Mouse (Mus musculus) layer of hippocampus, adult 9-11 months (tissue): ENCODE data around the gene Lipc.

Experiments
- DNase-seq: peaks from one replicate; pipeline ENCODE4 v3.0.0; 2022

Lipc gene

DNA sequence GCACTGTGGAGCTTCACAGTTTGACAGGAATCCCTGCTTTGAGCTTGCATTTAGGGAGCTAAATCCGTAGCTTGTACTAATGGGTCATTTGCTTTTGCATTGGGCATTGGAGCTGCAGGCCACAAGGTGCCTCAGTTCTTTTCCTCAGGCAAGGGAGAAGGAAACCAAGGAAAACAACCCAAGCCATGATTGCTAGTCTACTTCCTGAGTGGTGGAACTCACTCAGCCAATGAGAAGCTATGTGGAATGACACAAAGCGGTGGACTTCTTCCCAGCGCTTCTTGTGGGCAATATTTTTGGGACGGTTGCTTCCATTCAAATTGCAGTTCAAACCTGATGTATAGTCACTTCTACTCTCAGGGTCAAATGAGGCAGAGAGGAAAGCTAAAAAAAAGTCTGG lies at the start of gene Lipc:
Gene Lipc (minus strand): TSS at position 101 of the 400 bp plus-strand sequence.
- no peak for DNase-seq

- peak; percentile 16 for DNase-seq
Observed at GRCm38 (mm10) chr9:70999161-70999560, 47.1 kb upstream of the Lipc start.

DNA sequence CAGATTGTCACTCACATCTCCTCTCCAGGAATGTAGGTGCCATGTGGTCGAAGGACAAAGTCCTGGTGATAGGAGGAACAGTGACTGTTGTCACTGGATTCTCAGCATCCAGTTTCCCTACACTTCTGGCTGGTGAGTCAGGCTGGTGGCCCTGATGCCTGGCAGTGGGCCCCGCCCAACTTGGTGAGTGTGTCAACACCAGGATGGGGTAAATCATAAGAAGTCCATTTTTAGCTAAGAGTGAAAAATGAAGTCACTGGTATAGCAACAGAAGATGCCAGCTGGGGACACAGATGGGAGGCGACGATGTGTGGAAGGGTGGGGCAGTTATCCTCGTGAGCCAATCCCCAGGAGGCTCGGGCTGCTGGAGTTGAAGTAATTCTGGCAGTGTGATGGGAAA lies 46.7 kb upstream of the Lipc start:
- peak; percentile 82 for DNase-seq

- DNase-seq = no peak
Observed at GRCm38 (mm10) chr9:70993326-70993725, 41.3 kb upstream of the Lipc start.

GRCm38 (mm10) chr9:70991401-70991800 lies 39.4 kb upstream of the Lipc start:
- DNase-seq = no peak

DNA sequence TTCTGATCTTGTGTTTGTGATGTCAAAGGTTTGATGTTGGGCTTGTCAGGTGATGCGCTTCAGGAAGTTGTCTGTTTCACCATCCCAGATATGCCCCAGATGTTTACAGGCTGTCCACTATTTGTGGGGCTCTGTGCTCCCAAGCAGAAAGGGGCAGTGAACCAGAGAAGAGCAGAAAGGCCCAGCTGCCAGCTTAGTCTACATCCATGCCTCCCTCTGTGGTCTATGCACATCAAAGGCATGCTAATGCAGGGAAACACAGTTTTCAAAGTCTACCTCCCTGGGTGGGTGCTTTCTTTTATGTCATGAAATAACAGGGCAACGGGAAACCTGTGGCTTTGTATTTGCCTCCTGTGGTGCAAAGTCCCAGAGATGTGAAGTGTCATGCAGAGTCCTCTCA lies 35.2 kb upstream of the Lipc start:
- no peak for DNase-seq

DNA sequence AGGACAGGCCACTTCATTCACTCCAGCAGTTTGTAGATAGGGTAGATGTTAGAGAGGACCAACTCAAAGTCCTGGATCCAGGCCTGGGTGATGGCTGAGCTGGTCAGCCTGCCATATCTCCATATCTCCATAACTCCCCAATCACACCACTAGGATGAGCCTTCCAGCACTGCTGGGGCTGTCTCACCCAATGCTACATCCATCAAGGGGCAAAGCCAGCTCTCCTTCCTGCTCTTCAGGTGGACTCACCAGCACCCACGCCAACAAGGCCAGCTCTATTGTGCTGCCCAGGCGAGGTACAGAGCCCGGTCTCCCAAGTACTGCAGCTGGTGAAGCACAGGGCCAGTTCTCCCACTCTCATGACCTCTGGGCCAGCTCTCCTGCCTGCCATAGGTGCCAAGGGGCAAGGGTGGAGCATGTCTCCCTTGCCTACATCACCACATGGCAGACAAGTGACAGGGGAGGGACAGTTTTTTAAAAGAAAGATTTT lies 31.0 kb upstream of the Lipc start:
- DNase-seq = no peak

GRCm38 (mm10) chr9:70981721-70982120 lies 29.7 kb upstream of the Lipc start:
- no peak for DNase-seq

DNA sequence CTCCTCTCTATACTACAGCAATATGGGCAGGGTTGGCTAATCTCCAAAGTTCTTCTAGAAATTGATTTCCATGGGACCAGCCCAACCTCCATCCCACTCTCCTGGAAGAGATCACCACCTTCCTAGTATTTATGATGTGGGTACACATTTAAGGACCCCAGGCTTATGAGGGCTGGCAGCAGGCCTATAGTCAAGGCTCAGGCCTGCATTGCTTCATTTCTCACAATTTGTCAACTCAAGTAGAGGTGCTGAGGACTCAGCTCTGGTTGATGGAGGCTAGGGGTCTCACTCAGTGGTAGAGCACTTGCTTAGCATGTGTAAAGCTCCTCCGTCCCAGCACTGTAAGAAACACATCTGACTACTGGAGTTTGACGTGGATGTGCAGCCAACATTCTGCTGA lies 27.6 kb upstream of the Lipc start:
- no peak for DNase-seq

GRCm38 (mm10) chr9:70979171-70979570 lies 27.1 kb upstream of the Lipc start:
- no peak for DNase-seq

DNA sequence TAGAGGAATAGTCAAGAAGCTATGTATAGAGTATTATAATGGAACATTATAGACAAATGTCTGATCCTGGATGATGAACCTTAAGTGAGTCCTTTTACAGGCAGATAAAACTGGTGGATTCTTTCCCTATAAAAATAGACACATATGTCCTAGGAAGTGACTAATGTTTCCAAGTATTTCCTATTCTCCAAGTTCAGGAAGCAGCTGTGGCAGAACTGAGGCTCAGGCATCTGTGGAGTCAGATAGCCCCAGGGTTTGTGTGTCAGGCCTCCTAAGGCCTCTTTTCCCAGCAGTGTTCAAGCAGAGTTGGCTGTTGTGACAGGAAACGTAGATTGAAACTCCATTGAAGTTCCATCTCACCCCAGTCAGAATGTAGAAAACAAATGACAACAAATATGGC lies 25.4 kb upstream of the Lipc start:
- no peak for DNase-seq

DNA sequence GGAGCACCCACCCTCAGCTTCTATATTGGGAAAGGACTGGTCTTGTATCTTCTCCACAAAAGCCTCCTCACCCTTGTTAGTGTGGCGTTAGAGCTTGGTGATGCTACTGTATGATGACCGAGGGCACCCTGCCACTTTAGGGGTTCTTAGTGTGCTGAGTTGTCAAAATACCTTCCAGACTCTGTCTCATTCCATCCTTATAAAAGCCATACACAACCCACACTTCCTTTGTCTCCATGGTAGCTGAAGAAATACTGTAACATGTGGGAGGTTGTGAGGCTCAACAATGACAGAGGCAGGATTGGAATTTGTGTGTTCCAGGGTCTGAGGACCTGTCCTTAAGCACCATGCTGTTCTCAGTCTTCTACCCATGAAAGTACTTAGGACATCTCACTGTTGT lies 23.9 kb upstream of the Lipc start:
- DNase-seq = no peak

DNA sequence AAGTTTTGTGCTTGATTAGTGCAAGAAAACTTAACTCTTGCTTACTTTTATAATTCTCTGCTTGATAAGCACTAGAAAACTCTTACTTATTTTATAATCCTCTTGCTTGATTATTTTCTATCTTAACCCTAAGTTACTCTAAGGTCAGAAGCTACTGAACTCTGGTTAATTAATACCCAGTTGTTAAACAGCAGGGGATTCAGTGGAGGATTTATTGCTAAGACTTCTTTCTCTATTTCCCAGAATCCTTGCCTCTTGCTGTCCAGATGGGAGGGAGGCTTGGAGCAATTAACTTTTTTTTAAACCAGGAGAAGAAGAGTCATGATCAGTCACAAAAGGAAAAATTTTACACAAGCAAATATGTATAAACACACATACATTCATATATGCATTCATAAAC lies 21.3 kb upstream of the Lipc start:
- DNase-seq = no peak

DNA sequence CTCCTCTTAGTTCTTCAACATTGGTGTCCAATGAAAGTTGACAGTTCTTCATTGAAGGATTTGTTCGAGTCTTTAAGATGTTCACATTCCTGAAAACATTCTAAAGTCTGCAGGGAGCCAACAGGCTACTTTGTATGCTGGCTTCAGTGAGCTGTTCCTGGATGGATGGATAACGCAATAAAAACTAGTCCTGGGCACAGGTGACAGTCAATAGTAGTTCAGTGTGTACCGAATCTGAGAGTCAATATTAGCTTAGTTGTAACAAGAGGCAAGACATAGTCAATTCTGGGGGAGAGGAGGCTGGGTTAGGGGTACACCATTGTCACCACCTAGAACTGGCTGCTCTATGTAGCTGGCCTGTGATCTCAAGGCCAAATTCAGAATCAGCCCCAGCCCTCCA lies 17.2 kb upstream of the Lipc start:
- DNase-seq = no peak

GRCm38 (mm10) chr9:70965999-70966994 lies 14.3 kb upstream of the Lipc start:
- no peak for DNase-seq

- no peak for DNase-seq
Observed at GRCm38 (mm10) chr9:70965422-70965821, 13.4 kb upstream of the Lipc start.

- DNase-seq = no peak
Observed at GRCm38 (mm10) chr9:70965011-70965410, 13.0 kb upstream of the Lipc start.

DNA sequence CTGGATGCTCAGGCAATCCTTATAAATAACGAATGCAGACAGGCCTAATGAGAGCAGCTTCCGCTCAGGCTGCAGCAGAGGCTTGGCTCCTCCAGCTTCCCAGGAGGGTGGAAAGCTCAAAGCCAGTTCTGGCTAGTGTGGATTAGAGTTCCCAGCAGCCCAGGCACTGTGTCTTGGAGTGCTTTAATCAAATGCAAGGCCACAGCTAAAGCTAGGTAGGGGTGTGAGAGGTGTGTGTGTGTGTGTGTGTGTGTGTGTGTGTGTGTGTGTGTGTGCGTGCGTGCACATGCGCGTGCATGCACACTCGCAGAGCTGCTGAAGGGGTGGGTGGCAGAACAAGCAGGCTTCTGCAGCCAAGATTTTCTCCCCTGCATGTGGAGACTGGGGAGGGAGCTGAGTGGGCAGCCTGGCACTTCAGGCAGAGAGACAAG lies 11.4 kb upstream of the Lipc start:
- DNase-seq = peak; percentile 75

- no peak for DNase-seq
Observed at GRCm38 (mm10) chr9:70962781-70963455, 10.9 kb upstream of the Lipc start.

DNA sequence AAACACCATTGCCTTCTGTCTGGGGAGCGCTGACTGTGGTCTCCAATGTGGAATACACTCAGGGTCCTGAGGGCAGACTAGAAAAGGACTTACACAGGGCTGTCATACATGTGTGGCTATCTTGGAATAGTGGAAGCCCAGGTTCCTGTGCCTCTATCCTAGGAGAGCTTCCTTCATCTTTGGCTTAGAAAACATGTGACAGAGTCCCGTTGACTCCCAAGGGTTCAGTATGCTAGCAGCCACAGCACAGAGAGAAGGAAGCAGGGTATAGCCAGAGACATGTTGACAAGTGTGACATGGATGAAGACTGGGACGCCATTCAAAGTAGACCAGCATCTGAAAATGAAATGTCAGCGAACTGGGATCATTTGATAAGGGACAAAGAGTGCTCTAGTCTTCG lies 8.3 kb upstream of the Lipc start:
- no peak for DNase-seq

GRCm38 (mm10) chr9:70959866-70960265 lies 7.8 kb upstream of the Lipc start:
- DNase-seq = no peak

DNA sequence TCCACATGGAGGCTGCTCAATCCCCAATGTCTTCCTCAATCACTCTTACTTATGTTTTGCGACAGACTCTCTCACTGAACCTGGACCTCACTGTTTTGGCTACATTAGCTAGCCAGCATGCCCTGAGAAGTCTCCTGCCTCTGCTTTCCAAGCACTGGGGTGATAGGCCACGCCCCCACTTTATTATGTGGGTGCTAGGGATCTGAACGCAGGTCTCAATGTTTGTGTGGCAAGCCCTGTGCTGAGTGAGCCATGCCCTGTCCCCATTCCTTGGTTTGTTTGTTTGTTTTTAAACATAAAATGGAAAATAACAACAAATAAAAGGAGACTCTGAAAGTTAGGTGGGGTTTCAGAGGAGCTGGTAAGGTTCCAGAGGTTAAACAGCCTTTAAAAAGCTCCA lies 7.4 kb upstream of the Lipc start:
- no peak for DNase-seq

- no peak for DNase-seq
Observed at GRCm38 (mm10) chr9:70958381-70958780, 6.4 kb upstream of the Lipc start.

GRCm38 (mm10) chr9:70957717-70958116 lies 5.7 kb upstream of the Lipc start:
- DNase-seq = no peak
